Mouse (Mus musculus) ES-E14 (cell line): ENCODE results near the gene Gnl1.

ENCODE experiments used
- HCFC1 ChIP-seq: IDR thresholded peaks from 2 replicates; pipeline ENCODE4 v1.6.1; 2012; ENCODE audit warnings: low read length, inconsistent platforms, borderline replicate concordance; ENCODE audit not compliant: insufficient read depth
- MAFK ChIP-seq: IDR thresholded peaks from 2 replicates; pipeline ENCODE4 v1.6.1; 2014; ENCODE audit warnings: mild to moderate bottlenecking, low read depth, low read length, inconsistent platforms; ENCODE audit not compliant: insufficient read depth
- ZC3H11A ChIP-seq: IDR thresholded peaks from 2 replicates; pipeline ENCODE4 v1.6.1; 2012; ENCODE audit warnings: low read depth, mild to moderate bottlenecking, inconsistent platforms, low read length, borderline replicate concordance
- ZNF384 ChIP-seq: IDR thresholded peaks from 2 replicates; pipeline ENCODE4 v1.6.1; 2012; ENCODE audit warnings: low read depth, low read length, inconsistent platforms

- TF ChIP-seq MAFK (no peak), ZNF384 (no peak), HCFC1 (no peak), ZC3H11A (no peak)
These were observed 12.0 kb upstream of the Gnl1 start for GRCm38 (mm10) chr17:35967621-35968020.
